Mouse (Mus musculus) neural tube, embryonic 14.5 days (tissue): ENCODE data around the gene Siah1a. TPM values are rescaled to one million over a fixed set of nuclear protein-coding genes. Genes with fewer than 3 reads are reported as not detected.

ENCODE experiments used
- ATAC-seq: fragments of 200-750 bp; cut with Nextera tagmentation; 2 replicates; pipeline ENCODE4 v1.8.0; 2017; ENCODE audit warnings: low read depth, mild to moderate bottlenecking, moderate TSS enrichment, moderate library complexity
- H3K27ac ChIP-seq: fragments of 300-500 bp; sonication (generic); 2 replicates; pipeline ENCODE4 v1.5.1; 2014; ENCODE audit warnings: low read depth, mild to moderate bottlenecking, control low read depth, low read length, moderate library complexity, mixed read lengths
- H3K27me3 ChIP-seq: fragments of 300-500 bp; sonication (generic); 2 replicates; pipeline ENCODE4 v1.6.1; 2014; ENCODE audit warnings: low read length; ENCODE audit not compliant: control insufficient read depth, insufficient read depth
- H3K36me3 ChIP-seq: fragments of 300-500 bp; sonication (generic); 2 replicates; pipeline ENCODE4 v1.6.1; 2014; ENCODE audit warnings: low read length, mixed read lengths; ENCODE audit not compliant: control insufficient read depth, insufficient read depth
- H3K4me1 ChIP-seq: fragments of 300-500 bp; sonication (generic); 2 replicates; pipeline ENCODE4 v1.6.1; 2014; ENCODE audit warnings: low read length; ENCODE audit not compliant: control insufficient read depth, insufficient read depth
- H3K4me2 ChIP-seq: fragments of 300-500 bp; sonication (generic); 2 replicates; pipeline ENCODE4 v1.6.1; 2014; ENCODE audit warnings: mild to moderate bottlenecking, low read depth, low read length, control low read depth
- H3K4me3 ChIP-seq: fragments of 300-500 bp; sonication (generic); 2 replicates; pipeline ENCODE4 v1.5.1; 2014; ENCODE audit warnings: low read depth, low read length, control low read depth, mixed read lengths
- H3K9ac ChIP-seq: fragments of 300-500 bp; sonication (generic); replicated peaks from 2 replicates; pipeline ENCODE4 v1.6.1; 2014; ENCODE audit warnings: low read depth, mild to moderate bottlenecking, control low read depth, low read length, mixed read lengths
- H3K9me3 ChIP-seq: fragments of 300-500 bp; sonication (generic); 2 replicates; pipeline ENCODE4 v1.6.1; 2016; ENCODE audit warnings: low read length; ENCODE audit not compliant: control insufficient read depth
- WGBS: fragments of 180-500 bp; shearing (Covaris S2); extraction: QIAGEN DNeasy Blood & Tissue Kit; methylation state at CpG from one replicate; pipeline ENCODE4 v1.1.7; 2014; 5-methylcytosine and 5-hydroxymethylcytosine counted together
- polyA plus RNA-seq: library from polyadenylated mRNA; unstranded; fragments of >200 nt; fragmentation: Nextera tagmentation; extraction: Ambion mirVana; gene quantifications from 2 replicates; pipeline ENCODE4 v1.2.1, GENCODE M21; 2014

The Siah1a gene
- polyA plus RNA-seq, 1 experiment from 2014 or later = 81.0 TPM

DNA sequence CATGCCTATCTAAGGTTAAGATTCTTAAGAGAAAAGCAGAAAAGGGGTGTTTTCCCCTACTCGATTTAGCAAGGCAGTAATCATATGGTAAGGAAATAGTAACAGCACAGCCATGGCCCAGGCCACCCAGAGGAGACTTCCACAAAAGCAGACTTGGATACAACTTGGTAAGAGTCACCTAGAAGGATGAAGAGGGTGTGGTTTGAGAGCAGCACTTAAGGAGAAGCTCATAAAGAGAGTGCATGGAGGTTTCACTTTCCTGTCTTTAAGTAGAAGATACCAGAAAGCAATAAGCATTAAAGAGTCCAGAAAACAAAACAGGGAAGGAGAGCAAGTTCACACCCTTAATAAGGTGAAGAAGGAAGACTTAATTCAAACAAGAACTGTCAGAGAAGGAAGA lies 10.8 kb downstream of the Siah1a start:
- ATAC-seq = no peak
- Histone ChIP-seq H3K9ac (no peak overlapping the region), H3K4me2 (no peak overlapping the region), H3K4me1 (peaks cover 9% of the 10 kb centered on the region; the same call in 1 of the 2 replicates), H3K4me3 (no peak overlapping the region), H3K27ac (no peak overlapping the region), H3K36me3 (no peaks in the 10 kb centered on the region), H3K9me3 (no peaks in the 10 kb centered on the region), H3K27me3 (no peaks in the 10 kb centered on the region)
- 87% methylated on average over 1 of the region's 1 CpGs for WGBS

DNA sequence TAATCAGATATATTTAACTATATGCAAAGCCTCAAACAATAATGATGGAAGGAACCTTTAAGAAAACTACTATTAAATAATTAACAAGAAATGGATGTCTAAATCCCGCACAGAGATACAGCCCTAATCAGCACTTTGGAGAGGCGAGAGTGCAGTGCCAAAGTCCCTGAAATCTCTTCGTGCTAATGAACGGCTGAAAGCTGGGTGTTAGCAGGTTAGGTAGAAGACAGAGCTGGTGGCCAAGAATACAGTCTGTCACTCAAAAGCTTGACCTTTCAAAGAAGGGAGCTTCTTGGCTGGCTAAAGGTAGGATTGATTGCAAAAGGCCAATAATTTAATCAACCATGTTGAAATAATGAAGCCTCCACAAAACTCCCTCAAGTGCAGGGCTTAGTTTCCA lies 11.6 kb downstream of the Siah1a start:
- Histone ChIP-seq H3K4me3 (no peak overlapping the region), H3K4me1 (peaks cover 9% of the 10 kb centered on the region; the same call in 1 of the 2 replicates), H3K4me2 (no peak overlapping the region), H3K36me3 (no peaks in the 10 kb centered on the region), H3K9me3 (no peaks in the 10 kb centered on the region), H3K27me3 (no peaks in the 10 kb centered on the region), H3K27ac (no peak overlapping the region), H3K9ac (no peak overlapping the region)
- WGBS = 79% methylated on average over 4 of the region's 4 CpGs
- no peak for ATAC-seq

DNA sequence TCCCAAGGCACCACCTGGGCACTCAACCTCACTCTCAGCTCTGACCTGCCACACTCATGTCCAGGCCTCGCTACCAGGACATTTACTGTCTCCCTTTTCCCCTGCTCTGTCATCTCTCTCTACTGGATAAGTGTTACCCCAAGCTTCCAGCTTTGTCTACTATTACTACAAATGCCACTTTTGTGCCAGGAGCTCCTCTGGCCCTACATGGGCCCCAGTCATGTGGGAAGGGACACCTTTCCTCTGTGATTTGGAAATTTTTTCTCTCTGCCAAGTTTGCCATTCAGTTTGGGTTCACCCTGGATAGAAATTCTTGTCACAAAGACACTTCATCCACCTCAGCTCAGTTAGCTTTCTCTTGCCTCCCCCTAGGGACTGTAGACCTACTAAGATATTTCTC lies 14.9 kb downstream of the Siah1a start:
- no peak overlapping the region; the same call in 1 of the 2 replicates for H3K27ac ChIP-seq
- 0 out of 2 replicates have a peak, but pooled peaks cover 9% of the 10 kb centered on the region for H3K4me1 ChIP-seq
- no peak overlapping the region for H3K4me2 ChIP-seq
- H3K4me3 ChIP-seq = no peak overlapping the region
- H3K9me3 ChIP-seq = no peaks in the 10 kb centered on the region
- no peaks in the 10 kb centered on the region for H3K27me3 ChIP-seq
- H3K9ac ChIP-seq = no peak overlapping the region
- WGBS = 88% methylated on average over 1 of the region's 1 CpGs
- ATAC-seq = no peak
- H3K36me3 ChIP-seq = no peaks in the 10 kb centered on the region

DNA sequence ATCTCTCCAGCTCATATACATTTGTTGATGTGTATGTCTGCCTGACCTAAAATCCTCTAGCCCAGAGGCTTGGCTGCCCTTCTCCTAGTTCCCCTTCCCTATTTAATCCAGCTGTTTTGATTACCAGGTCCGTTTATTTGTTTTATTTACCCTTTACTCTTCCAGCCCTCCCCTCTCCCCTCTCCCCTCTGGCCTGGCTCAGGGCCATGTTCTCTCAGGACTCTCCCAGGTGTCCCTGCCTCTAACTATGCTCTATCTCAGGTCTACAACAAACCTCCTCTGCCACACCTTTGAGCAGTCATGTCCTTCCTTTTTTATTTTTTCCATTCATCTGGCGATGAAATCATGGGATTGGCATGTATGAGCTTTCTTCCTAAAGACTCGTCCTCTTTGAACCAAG lies 15.4 kb downstream of the Siah1a start:
- no peak overlapping the region for H3K27ac ChIP-seq
- 0 out of 2 replicates have a peak, but pooled peaks cover 9% of the 10 kb centered on the region for H3K4me1 ChIP-seq
- no peaks in the 10 kb centered on the region for H3K36me3 ChIP-seq
- H3K9me3 ChIP-seq = no peaks in the 10 kb centered on the region
- no peak overlapping the region for H3K4me2 ChIP-seq
- no peak overlapping the region for H3K9ac ChIP-seq
- H3K4me3 ChIP-seq = no peak overlapping the region
- 52% methylated on average over 3 of the region's 3 CpGs for WGBS
- no peak for ATAC-seq
- no peaks in the 10 kb centered on the region for H3K27me3 ChIP-seq

DNA sequence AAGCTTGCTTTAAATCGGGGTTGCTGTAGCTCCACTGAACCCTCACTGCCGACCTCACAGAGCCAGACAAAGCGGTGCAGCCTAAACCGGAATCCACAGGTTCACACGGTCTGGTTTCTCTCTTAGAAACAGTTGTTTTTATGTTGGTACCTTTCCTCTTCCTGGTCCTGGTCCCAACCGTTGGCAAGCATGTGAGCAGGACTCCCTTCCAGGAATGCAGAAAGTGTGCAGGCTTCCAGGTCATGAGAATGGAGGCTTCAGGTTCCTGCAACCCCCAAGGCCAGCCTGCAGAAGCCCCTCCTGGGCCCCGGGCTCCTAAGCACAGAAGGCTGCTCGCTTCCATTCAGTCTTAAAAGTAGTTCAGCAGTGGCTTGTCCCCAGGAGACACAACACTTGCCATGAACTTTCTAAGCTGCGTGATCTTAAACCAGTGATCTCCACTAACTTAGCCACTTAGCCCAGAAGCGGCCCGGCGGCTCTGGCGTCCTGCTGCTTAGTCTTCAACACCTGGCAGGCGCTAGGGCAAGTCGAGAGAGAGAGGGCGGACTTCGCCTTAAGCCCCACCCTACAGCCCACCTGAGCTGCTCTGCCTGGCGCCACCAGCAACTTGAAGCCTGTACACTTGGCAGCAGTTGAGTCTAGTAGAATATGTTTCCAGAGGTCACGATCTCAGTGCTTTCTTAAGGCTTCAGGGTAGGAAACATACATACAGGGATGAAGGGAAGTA lies 17.3 kb downstream of the Siah1a start:
- ATAC-seq = no peak
- 0 out of 2 replicates have a peak, but pooled peaks cover 9% of the 10 kb centered on the region for H3K4me1 ChIP-seq
- H3K27ac ChIP-seq = no peak overlapping the region
- H3K9me3 ChIP-seq = no peaks in the 10 kb centered on the region
- no peaks in the 10 kb centered on the region for H3K36me3 ChIP-seq
- H3K4me2 ChIP-seq = no peak overlapping the region
- WGBS = 78% methylated on average over 19 of the region's 19 CpGs
- H3K27me3 ChIP-seq = no peaks in the 10 kb centered on the region
- H3K9ac ChIP-seq = no peak overlapping the region
- H3K4me3 ChIP-seq = no peak overlapping the region

DNA sequence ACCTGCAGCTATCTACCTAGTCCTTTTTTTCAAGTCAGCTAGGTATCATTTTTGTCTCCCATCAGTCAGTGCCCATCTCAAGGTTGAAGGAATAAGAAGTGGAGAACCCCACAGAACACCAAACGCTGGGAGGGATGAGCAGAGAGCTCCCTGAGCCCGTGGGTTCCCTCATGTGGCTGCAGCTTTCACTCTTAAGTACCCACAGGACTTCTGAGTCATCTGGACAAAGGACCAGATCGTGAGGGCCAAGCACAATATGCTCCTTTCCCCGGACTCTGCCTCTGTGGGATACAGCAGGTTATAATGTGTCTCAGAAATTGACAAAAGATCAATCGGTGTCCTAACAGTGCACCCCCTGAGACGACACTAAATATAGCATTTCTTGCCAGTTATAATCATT lies 18.8 kb downstream of the Siah1a start:
- no peak overlapping the region for H3K4me3 ChIP-seq
- 0 out of 2 replicates have a peak, but pooled peaks cover 9% of the 10 kb centered on the region for H3K4me1 ChIP-seq
- no peak overlapping the region for H3K9ac ChIP-seq
- no peaks in the 10 kb centered on the region for H3K36me3 ChIP-seq
- no peak for ATAC-seq
- no peaks in the 10 kb centered on the region for H3K27me3 ChIP-seq
- H3K27ac ChIP-seq = no peak overlapping the region
- 80% methylated on average over 6 of the region's 6 CpGs for whole genome bisulfite sequencing
- H3K9me3 ChIP-seq = no peaks in the 10 kb centered on the region
- no peak overlapping the region for H3K4me2 ChIP-seq

DNA sequence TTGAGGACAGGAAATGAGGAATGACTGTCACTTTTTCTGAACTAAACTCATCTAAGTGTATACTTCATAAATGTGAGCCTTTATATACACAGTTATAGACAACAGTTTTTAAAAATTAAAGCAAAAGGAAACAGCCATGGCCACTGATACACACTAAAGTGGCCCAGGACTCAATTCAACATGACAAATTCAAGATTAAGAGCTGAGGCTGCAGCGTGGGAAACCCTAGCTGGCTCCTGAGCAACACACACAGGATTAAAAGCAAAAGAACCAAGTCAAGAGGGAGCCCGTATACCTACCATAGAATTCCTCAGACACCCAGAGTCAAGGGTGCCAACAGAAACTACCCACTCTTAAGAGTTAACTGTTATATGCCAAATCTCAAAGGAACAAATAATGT lies 24.2 kb downstream of the Siah1a start:
- no peak for ATAC-seq
- no peak overlapping the region for H3K4me3 ChIP-seq
- 91% methylated on average over 2 of the region's 2 CpGs for WGBS

DNA sequence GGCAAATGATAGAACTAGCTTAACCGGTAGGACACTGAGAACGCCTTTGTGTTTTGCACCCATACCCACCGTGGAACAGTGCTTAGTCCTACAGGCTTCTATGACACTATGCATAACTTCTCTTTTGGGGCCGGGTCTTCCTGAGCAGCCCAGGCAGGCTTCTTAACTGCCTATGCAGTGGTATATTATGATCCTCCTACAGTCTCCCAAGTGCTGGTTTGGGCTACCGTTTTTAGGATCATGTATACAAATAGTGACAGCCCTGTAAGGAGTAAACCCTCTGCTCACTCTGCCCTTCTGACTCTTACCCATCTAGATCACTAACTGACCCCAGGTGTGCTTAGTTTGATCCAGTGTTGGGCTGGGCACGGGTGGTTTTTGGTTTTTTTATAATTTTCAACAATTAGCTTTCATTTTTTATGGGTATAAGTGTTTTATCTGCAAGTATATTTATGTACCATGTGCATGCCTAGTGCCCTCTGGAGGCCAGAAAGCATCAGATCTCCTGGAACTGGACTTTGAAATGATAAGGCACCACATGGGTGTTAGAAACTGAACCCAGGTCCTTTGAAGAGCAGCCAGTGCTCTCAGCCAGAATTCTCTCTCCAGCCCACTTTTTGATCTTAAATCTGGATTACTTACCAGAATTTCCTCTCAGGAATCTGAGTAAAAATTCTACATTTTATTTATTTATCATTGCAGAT lies 24.8 kb downstream of the Siah1a start:
- Histone ChIP-seq H3K4me1 (no peaks in the 10 kb centered on the region), H3K4me2 (no peak overlapping the region), H3K27ac (no peak overlapping the region), H3K9me3 (no peaks in the 10 kb centered on the region), H3K36me3 (no peaks in the 10 kb centered on the region; the same call in 1 of the 2 replicates), H3K9ac (no peak overlapping the region), H3K27me3 (no peaks in the 10 kb centered on the region), H3K4me3 (no peak overlapping the region)
- WGBS = 95% methylated on average over 6 of the region's 6 CpGs
- ATAC-seq = no peak

More for the DNA sequence above, 24.2 kb downstream of the Siah1a start:
- Histone ChIP-seq H3K4me1 (no peaks in the 10 kb centered on the region), H3K9ac (no peak overlapping the region), H3K9me3 (no peaks in the 10 kb centered on the region), H3K4me2 (no peak overlapping the region), H3K36me3 (no peaks in the 10 kb centered on the region; the same call in 1 of the 2 replicates), H3K27me3 (no peaks in the 10 kb centered on the region), H3K27ac (no peak overlapping the region)

DNA sequence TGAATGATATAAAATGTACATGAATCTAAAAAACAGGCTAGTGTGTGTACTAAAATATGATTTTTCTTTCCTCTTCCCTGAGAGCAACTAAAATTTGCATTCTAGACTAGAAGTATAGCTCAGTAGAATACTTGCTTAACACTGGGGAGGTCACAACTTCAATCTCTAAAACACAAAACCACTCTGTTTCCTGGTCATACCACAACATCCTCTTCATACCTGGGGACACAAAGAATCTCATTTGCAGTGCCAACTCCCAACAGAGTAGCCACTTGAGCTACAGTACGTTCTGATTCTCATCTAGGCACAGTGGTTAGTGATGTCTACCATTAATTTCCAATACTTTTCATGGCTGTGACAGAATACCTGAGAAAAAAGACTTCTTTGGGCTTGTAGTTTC lies 26.4 kb downstream of the Siah1a start:
- H3K4me2 ChIP-seq = no peak overlapping the region
- no peaks in the 10 kb centered on the region for H3K9me3 ChIP-seq
- H3K36me3 ChIP-seq = no peaks in the 10 kb centered on the region; the same call in 1 of the 2 replicates
- WGBS = 97% methylated on average over 1 of the region's 1 CpGs
- no peak for ATAC-seq
- no peaks in the 10 kb centered on the region for H3K4me1 ChIP-seq
- no peak overlapping the region for H3K4me3 ChIP-seq
- H3K27me3 ChIP-seq = no peaks in the 10 kb centered on the region
- H3K27ac ChIP-seq = no peak overlapping the region
- no peak overlapping the region for H3K9ac ChIP-seq
